Mouse (Mus musculus) heart, embryonic 11.5 days (tissue): ENCODE results near the gene Fus. TPM values are rescaled to one million over a fixed set of nuclear protein-coding genes. Genes with fewer than 3 reads are reported as not detected.

ENCODE experiments used
- ATAC-seq: fragments of 200-750 bp; cut with Nextera tagmentation; replicated peaks from 2 replicates; pipeline ENCODE4 v1.8.0; 2017; ENCODE audit warnings: moderate library complexity; ENCODE audit not compliant: insufficient number of reproducible peaks, low FRiP score, low TSS enrichment
- H3K27ac ChIP-seq: fragments of 300-500 bp; sonication (generic); 2 replicates; pipeline ENCODE4 v1.5.1; 2014; ENCODE audit warnings: mild to moderate bottlenecking, low read depth, low read length
- H3K27me3 ChIP-seq: fragments of 300-500 bp; sonication (generic); 2 replicates; pipeline ENCODE4 v1.6.1; 2014; ENCODE audit warnings: mild to moderate bottlenecking, low read length, mixed read lengths; ENCODE audit not compliant: control insufficient read depth, insufficient read depth
- H3K36me3 ChIP-seq: fragments of 300-500 bp; sonication (generic); 2 replicates; pipeline ENCODE4 v1.6.1; 2014; ENCODE audit warnings: mild to moderate bottlenecking, low read length, moderate library complexity, mixed read lengths; ENCODE audit not compliant: control insufficient read depth, insufficient read depth
- H3K4me1 ChIP-seq: fragments of 300-500 bp; sonication (generic); 2 replicates; pipeline ENCODE4 v1.6.1; 2014; ENCODE audit warnings: low read length; ENCODE audit not compliant: control insufficient read depth, insufficient read depth
- H3K4me2 ChIP-seq: fragments of 300-500 bp; sonication (generic); 2 replicates; pipeline ENCODE4 v1.6.1; 2014; ENCODE audit warnings: mild to moderate bottlenecking, moderate library complexity
- H3K4me3 ChIP-seq: fragments of 300-500 bp; sonication (generic); 2 replicates; pipeline ENCODE4 v1.5.1; 2014; ENCODE audit warnings: low read depth, low read length
- H3K9ac ChIP-seq: fragments of 300-500 bp; sonication (generic); 2 replicates; pipeline ENCODE4 v1.6.1; 2014; ENCODE audit warnings: mild to moderate bottlenecking, low read depth, low read length, moderate library complexity
- H3K9me3 ChIP-seq: fragments of 300-500 bp; sonication (generic); replicated peaks from 2 replicates; pipeline ENCODE4 v1.6.1; 2016; ENCODE audit warnings: low read length; ENCODE audit not compliant: control insufficient read depth
- WGBS: fragments of 180-500 bp; shearing (Covaris S2); extraction: QIAGEN DNeasy Blood & Tissue Kit; methylation state at CpG from one replicate; pipeline ENCODE4 v1.1.7; 2014; ENCODE audit not compliant: insufficient replicate concordance; 5-methylcytosine and 5-hydroxymethylcytosine counted together
- polyA plus RNA-seq: library from polyadenylated mRNA; unstranded; fragments of >200 nt; fragmentation: Nextera tagmentation; extraction: Ambion mirVana; gene quantifications from 2 replicates; pipeline ENCODE4 v1.2.1, GENCODE M21; 2014

Gene Fus
- polyA plus RNA-seq, 1 experiment from 2014 or later, result 40.3 TPM

- Histone ChIP-seq H3K27me3 (no peaks in the 10 kb centered on the region), H3K4me3 (no peak overlapping the region), H3K36me3 (no peaks in the 10 kb centered on the region), H3K27ac (no peak overlapping the region), H3K9me3 (no peaks in the 10 kb centered on the region), H3K4me2 (no peak overlapping the region), H3K9ac (no peak overlapping the region), H3K4me1 (no peaks in the 10 kb centered on the region; the same call in 1 of the 2 replicates)
- no peak for ATAC-seq
- WGBS, result 59% methylated on average over 2 of the region's 2 CpGs
These were observed 51.9 kb downstream of the Fus start for GRCm38 (mm10) chr7:128019187-128019586.

GRCm38 (mm10) chr7:128022974-128023373 is 55.7 kb downstream of the Fus start:
- no peak overlapping the region for H3K4me2 ChIP-seq
- no peak overlapping the region for H3K27ac ChIP-seq
- no peaks in the 10 kb centered on the region for H3K36me3 ChIP-seq
- H3K9me3 ChIP-seq, result no peaks in the 10 kb centered on the region
- no peaks in the 10 kb centered on the region for H3K27me3 ChIP-seq
- H3K9ac ChIP-seq, result no peak overlapping the region
- WGBS, result 57% methylated on average over 8 of the region's 8 CpGs
- no peak for ATAC-seq
- H3K4me3 ChIP-seq, result no peak overlapping the region
- no peaks in the 10 kb centered on the region; the same call in 1 of the 2 replicates for H3K4me1 ChIP-seq

- Histone ChIP-seq H3K27me3 (no peaks in the 10 kb centered on the region), H3K9me3 (no peaks in the 10 kb centered on the region), H3K4me1 (no peaks in the 10 kb centered on the region; the same call in 1 of the 2 replicates), H3K4me2 (no peak overlapping the region), H3K9ac (no peak overlapping the region), H3K27ac (no peak overlapping the region), H3K4me3 (no peak overlapping the region), H3K36me3 (no peaks in the 10 kb centered on the region)
- WGBS, result 85% methylated on average over 4 of the region's 4 CpGs
- no peak for ATAC-seq
These were observed 56.3 kb downstream of the Fus start for GRCm38 (mm10) chr7:128023565-128023964.

- Histone ChIP-seq H3K9me3 (no peaks in the 10 kb centered on the region), H3K36me3 (no peaks in the 10 kb centered on the region), H3K4me1 (no peaks in the 10 kb centered on the region; the same call in 1 of the 2 replicates), H3K27me3 (no peaks in the 10 kb centered on the region), H3K4me3 (no peak overlapping the region), H3K27ac (no peak overlapping the region), H3K9ac (no peak overlapping the region), H3K4me2 (no peak overlapping the region)
- no peak for ATAC-seq
- 80% methylated on average over 9 of the region's 9 CpGs for WGBS
These were observed 57.1 kb downstream of the Fus start for GRCm38 (mm10) chr7:128024364-128024763.

- no peak overlapping the region for H3K27ac ChIP-seq
- H3K27me3 ChIP-seq, result no peaks in the 10 kb centered on the region
- no peak overlapping the region for H3K4me2 ChIP-seq
- WGBS, result 68% methylated on average over 4 of the region's 4 CpGs
- no peak overlapping the region for H3K9ac ChIP-seq
- H3K4me1 ChIP-seq, result no peaks in the 10 kb centered on the region; the same call in 1 of the 2 replicates
- no peaks in the 10 kb centered on the region for H3K36me3 ChIP-seq
- no peaks in the 10 kb centered on the region for H3K9me3 ChIP-seq
- H3K4me3 ChIP-seq, result no peak overlapping the region
- no peak for ATAC-seq
These were observed 57.7 kb downstream of the Fus start for GRCm38 (mm10) chr7:128024932-128025331.

- no peaks in the 10 kb centered on the region; the same call in 1 of the 2 replicates for H3K4me1 ChIP-seq
- WGBS, result 67% methylated on average over 4 of the region's 4 CpGs
- H3K4me2 ChIP-seq, result no peak overlapping the region
- H3K36me3 ChIP-seq, result no peaks in the 10 kb centered on the region
- H3K27me3 ChIP-seq, result no peaks in the 10 kb centered on the region
- H3K9ac ChIP-seq, result no peak overlapping the region
- no peak overlapping the region for H3K4me3 ChIP-seq
- H3K9me3 ChIP-seq, result no peaks in the 10 kb centered on the region
- no peak overlapping the region for H3K27ac ChIP-seq
- ATAC-seq, result no peak
These were observed 58.1 kb downstream of the Fus start for GRCm38 (mm10) chr7:128025381-128025780.

GRCm38 (mm10) chr7:128031403-128031976 is 64.2 kb downstream of the Fus start:
- Histone ChIP-seq H3K27me3 (no peaks in the 10 kb centered on the region), H3K4me1 (no peaks in the 10 kb centered on the region), H3K4me3 (no peak overlapping the region), H3K36me3 (no peaks in the 10 kb centered on the region), H3K9me3 (no peaks in the 10 kb centered on the region), H3K27ac (no peak overlapping the region), H3K9ac (no peak overlapping the region), H3K4me2 (no peak overlapping the region)
- 42% methylated on average over 9 of the region's 9 CpGs for WGBS
- 0 out of 2 replicates have a peak, but pooled peaks have one; percentile 55 for ATAC-seq

GRCm38 (mm10) chr7:128032290-128032988 is 65.2 kb downstream of the Fus start:
- WGBS, result 71% methylated on average over 5 of the region's 5 CpGs
- H3K27me3 ChIP-seq, result no peaks in the 10 kb centered on the region
- H3K4me1 ChIP-seq, result no peaks in the 10 kb centered on the region
- H3K27ac ChIP-seq, result no peak overlapping the region
- H3K4me3 ChIP-seq, result no peak overlapping the region
- H3K36me3 ChIP-seq, result no peaks in the 10 kb centered on the region
- no peak for ATAC-seq
- no peaks in the 10 kb centered on the region for H3K9me3 ChIP-seq
- no peak overlapping the region for H3K9ac ChIP-seq
- no peak overlapping the region for H3K4me2 ChIP-seq

- ATAC-seq, result no peak
- no peaks in the 10 kb centered on the region for H3K27me3 ChIP-seq
- WGBS, result 88% methylated on average over 3 of the region's 3 CpGs
These were observed 65.7 kb downstream of the Fus start for GRCm38 (mm10) chr7:128032989-128033293.

More at GRCm38 (mm10) chr7:128032989-128033293, 65.7 kb downstream of the Fus start:
- Histone ChIP-seq H3K9me3 (no peaks in the 10 kb centered on the region), H3K4me3 (no peak overlapping the region), H3K27ac (no peak overlapping the region), H3K36me3 (no peaks in the 10 kb centered on the region), H3K4me2 (no peak overlapping the region), H3K9ac (no peak overlapping the region), H3K4me1 (no peaks in the 10 kb centered on the region)
